In genomic region chr8:69954642-69955041, GRCm38 (mm10) we compare ENCODE assay signal across 21 mouse cellular contexts. TPM values are rescaled to one million over a fixed set of nuclear protein-coding genes. Genes with fewer than 3 reads are reported as not detected.
DNase-seq lines count a peak whose midpoint lies in the region; ATAC-seq and TF ChIP-seq lines count a peak whose summit lies in the region.
"Had no signal": no experiment of that assay in that cellular context is flagged by ENCODE, and none has a peak within 500 bp of the region (broad histone marks: within the 10 kb centered on the region; RNA-seq: fewer than 3 reads in every experiment).

No protein-coding gene starts in this region.

- DNase-seq in gastrocnemius, adult 2 months, result no peak
- no peak for DNase-seq in gastrocnemius, adult 8-10 months (ENCODE audit: low spot score in 2 of 2)
- DNase-seq in kidney, adult 18-20 months, result no peak
- DNase-seq in embryo, embryonic 9.5 days (ENCODE audit: extremely low spot score), result no peak
- DNase-seq: adrenal gland, postnatal 10 days; cerebellum, adult 11-12 months; cerebellum, adult 9-10 months; gastrocnemius, postnatal 10 days; heart, adult 18-20 months; heart, postnatal 14 days had no signal

- WGBS in kidney, embryonic 15.5 days, result 28% methylated on average over 1 of the region's 1 CpGs

- H3K4me1 ChIP-seq in kidney, embryonic 15.5 days, result peaks cover 51% of the 10 kb centered on the region
- H3K4me1 ChIP-seq in megakaryocyte, embryonic 14.5 days, result peaks cover 96% of the 10 kb centered on the region

- H3K9ac ChIP-seq in kidney, embryonic 15.5 days, result no peak overlapping the region
- H3K9ac ChIP-seq: embryonic facial prominence, embryonic 15.5 days; heart, embryonic 15.5 days; hindbrain, embryonic 14.5 days had no signal

- H3K4me2 ChIP-seq in kidney, embryonic 15.5 days, result no peak overlapping the region
- H3K4me2 ChIP-seq: embryonic facial prominence, embryonic 15.5 days; heart, embryonic 11.5 days; heart, embryonic 15.5 days; hindbrain, embryonic 14.5 days had no signal

- no peaks in the 10 kb centered on the region for H3K27me3 ChIP-seq in kidney, embryonic 15.5 days
- H3K27me3 ChIP-seq in megakaryocyte, embryonic 14.5 days (replicated peaks), result no peaks in the 10 kb centered on the region
- H3K27me3 ChIP-seq: embryonic facial prominence, embryonic 15.5 days; heart, embryonic 15.5 days had no signal

- intact Hi-C loops in gastrocnemius, adult 2 months (cut with DNase I), result no loop called here

- no peaks in the 10 kb centered on the region for H3K9me3 ChIP-seq in kidney, embryonic 15.5 days (replicated peaks)
- H3K9me3 ChIP-seq in megakaryocyte, embryonic 14.5 days, result no peaks in the 10 kb centered on the region
- H3K9me3 ChIP-seq: embryonic facial prominence, embryonic 15.5 days; forebrain, embryonic 10.5 days; heart, embryonic 15.5 days; hindbrain, embryonic 10.5 days had no signal

- no peak overlapping the region for H3K4me3 ChIP-seq in gastrocnemius, adult 2 months
- H3K4me3 ChIP-seq in kidney, embryonic 15.5 days (replicated peaks), result no peak overlapping the region
- peak overlapping the region; percentile 56 for H3K4me3 ChIP-seq in megakaryocyte, embryonic 14.5 days (replicated peaks)
- H3K4me3 ChIP-seq: embryonic facial prominence, embryonic 15.5 days; erythroblast, embryonic 14.5 days; forebrain, embryonic 10.5 days; heart, embryonic 15.5 days; hindbrain, embryonic 10.5 days had no signal

- TF ChIP-seq CTCF in gastrocnemius, adult 2 months (IDR thresholded peaks at IDR 0.05), result no peak

- peak overlapping the region; percentile 69 for H3K27ac ChIP-seq in gastrocnemius, adult 2 months
- peak overlapping the region; percentile 51; the same call in 1 of the 2 replicates for H3K27ac ChIP-seq in kidney, embryonic 15.5 days
- H3K27ac ChIP-seq: embryonic facial prominence, embryonic 15.5 days; forebrain, embryonic 10.5 days; heart, embryonic 15.5 days; hindbrain, embryonic 10.5 days; hindbrain, embryonic 14.5 days had no signal

- peaks cover 11% of the 10 kb centered on the region for H3K36me3 ChIP-seq in kidney, embryonic 15.5 days
- peaks cover 49% of the 10 kb centered on the region for H3K36me3 ChIP-seq in megakaryocyte, embryonic 14.5 days (replicated peaks; ENCODE audit: low read length)

- peak; percentile 46; the same call in 1 of the 2 replicates for ATAC-seq in kidney, embryonic 15.5 days (replicated peaks; ENCODE audit: low FRiP score)
- ATAC-seq in megakaryocyte, adult 5-6 weeks (ENCODE audit: poor library complexity, severe bottlenecking), result no peak
- ATAC-seq: forebrain, embryonic 14.5 days had no signal

RNA-seq across cellular contexts. Expression of gene Gatad2a, which starts 41.5 kb away (rescaled TPM):
- total RNA-seq in gastrocnemius, adult 2 months (2021), result 10 to 100 TPM; 26.5 to 32.6 TPM
- 10 to 100 TPM; 20.5 to 26.4 (median 25.2) TPM for total RNA-seq in gastrocnemius, adult 8-10 months (2022)
- 40.0 and 42.2 TPM in 2 replicates for polyA plus RNA-seq in kidney, embryonic 15.5 days (2015; fragmentation: Nextera tagmentation; extraction: Ambion mirVana)
- polyA plus RNA-seq in megakaryocyte, embryonic 14.5 days (2012; ENCODE audit: insufficient read depth, low replicate concordance), result 83.9 and 88.5 TPM in 2 replicates
- total RNA-seq in megakaryocyte, adult 5-6 weeks (2015), result 50.1 and 62.0 TPM in 2 replicates
- total RNA-seq in megakaryocyte, adult 5-6 weeks (2017), result 62.5 and 64.7 TPM in 2 replicates

RNA-seq across cellular contexts. Expression of gene Yjefn3, which starts 52.1 kb away (rescaled TPM):
- total RNA-seq in gastrocnemius, adult 2 months (2021), result 10 to 100 TPM in 1 of 2 experiments, 1 to 10 TPM in 1; 9.5 to 14.5 TPM
- 10 to 100 TPM in 3 of 4 experiments, 1 to 10 TPM in 1; 8.2 to 10.8 (median 10.5) TPM for total RNA-seq in gastrocnemius, adult 8-10 months (2022)
- polyA plus RNA-seq in kidney, embryonic 15.5 days (2015; fragmentation: Nextera tagmentation; extraction: Ambion mirVana), result 4.5 and 5.2 TPM in 2 replicates
- polyA plus RNA-seq in megakaryocyte, embryonic 14.5 days (2012; ENCODE audit: insufficient read depth, low replicate concordance), result 4.7 and 13.7 TPM in 2 replicates
- total RNA-seq in megakaryocyte, adult 5-6 weeks (2015), result 3.1 TPM in 1 of 2 replicates, not detected in the other
- not detected in 2 replicates for total RNA-seq in megakaryocyte, adult 5-6 weeks (2017)

RNA-seq across cellular contexts. Expression of gene Ndufa13, which starts 52.3 kb away (rescaled TPM):
- 100 to 1,000 TPM; 312 to 399 TPM for total RNA-seq in gastrocnemius, adult 2 months (2021)
- 100 to 1,000 TPM; 248 to 328 (median 285) TPM for total RNA-seq in gastrocnemius, adult 8-10 months (2022)
- 205 and 210 TPM in 2 replicates for polyA plus RNA-seq in kidney, embryonic 15.5 days (2015; fragmentation: Nextera tagmentation; extraction: Ambion mirVana)
- polyA plus RNA-seq in megakaryocyte, embryonic 14.5 days (2012; ENCODE audit: insufficient read depth, low replicate concordance), result 31.7 and 195 TPM in 2 replicates
- 63.4 and 75.7 TPM in 2 replicates for total RNA-seq in megakaryocyte, adult 5-6 weeks (2015)
- 120 and 143 TPM in 2 replicates for total RNA-seq in megakaryocyte, adult 5-6 weeks (2017)

RNA-seq across cellular contexts. Expression of gene Tssk6, which starts 52.7 kb away (rescaled TPM):
- total RNA-seq in gastrocnemius, adult 2 months (2021), result not detected
- not detected for total RNA-seq in gastrocnemius, adult 8-10 months (2022)
- polyA plus RNA-seq in kidney, embryonic 15.5 days (2015; fragmentation: Nextera tagmentation; extraction: Ambion mirVana), result 3.4 and 4.6 TPM in 2 replicates
- polyA plus RNA-seq in megakaryocyte, embryonic 14.5 days (2012; ENCODE audit: insufficient read depth, low replicate concordance), result 1.3 and 5.3 TPM in 2 replicates
- total RNA-seq in megakaryocyte, adult 5-6 weeks (2015), result 0.27 TPM in 1 of 2 replicates, not detected in the other
- 0.16 and 0.26 TPM in 2 replicates for total RNA-seq in megakaryocyte, adult 5-6 weeks (2017)
- total RNA-seq: heart, postnatal 14 days had no signal
